Mouse (Mus musculus) neutrophil, adult 65 days (primary cell): ENCODE results near the gene C4b. TPM values are rescaled to one million over a fixed set of nuclear protein-coding genes. Genes with fewer than 3 reads are reported as not detected.

Experiments
- total RNA-seq: library from RNA; stranded (reverse); gene quantifications from 2 replicates; pipeline ENCODE4 v1.2.4, GENCODE M21; 2023

Gene C4b
- 0.11 and 0.13 TPM in 2 replicates for total RNA-seq

GRCm38 (mm10) chr17:34743719-34744118 lies at the start of gene C4b:
Gene C4b (minus strand): TSS chr17:34743882.

Other genes starting within 250 kb of the C4b start
- gene Btnl6, start 226.5 kb downstream of the C4b start, total RNA-seq: not detected in 2 replicates
- 0.57 and 1.5 TPM in 2 replicates for gene Notch4, start 179.6 kb downstream of the C4b start, total RNA-seq
- 440 and 473 TPM in 2 replicates for gene Gpsm3, start 154.1 kb downstream of the C4b start, total RNA-seq
- gene Pbx2, start 152.6 kb downstream of the C4b start, total RNA-seq: 89.1 and 104 TPM in 2 replicates
- gene Ager, start 146.0 kb downstream of the C4b start, total RNA-seq: 5.3 and 8.3 TPM in 2 replicates
- gene Rnf5, start 140.2 kb downstream of the C4b start, total RNA-seq: 33.1 and 34.1 TPM in 2 replicates
- gene Agpat1, start 139.6 kb downstream of the C4b start, total RNA-seq: 46.3 and 48.5 TPM in 2 replicates
- gene Egfl8, start 127.9 kb downstream of the C4b start, total RNA-seq: 1.7 and 4.2 TPM in 2 replicates
- gene Ppt2, start 115.4 kb downstream of the C4b start, total RNA-seq: 33.1 and 38.3 TPM in 2 replicates
- gene Prrt1, start 114.3 kb downstream of the C4b start, total RNA-seq: not detected in 2 replicates
- 9.9 and 14.9 TPM in 2 replicates for gene Fkbpl, start 99.1 kb downstream of the C4b start, total RNA-seq
- 54.8 and 61.2 TPM in 2 replicates for gene Atf6b, start 96.7 kb downstream of the C4b start, total RNA-seq
- gene Tnxb, start 73.3 kb downstream of the C4b start, total RNA-seq: 0.06 and 0.09 TPM in 2 replicates
- gene Cyp21a1, start 60.7 kb upstream of the C4b start, total RNA-seq: not detected in 2 replicates
- 42.3 and 63.0 TPM in 2 replicates for gene Stk19, start 93.1 kb upstream of the C4b start, total RNA-seq
- gene Dxo, start 93.1 kb upstream of the C4b start, total RNA-seq: 34.5 and 46.7 TPM in 2 replicates
- 95.9 and 147 TPM in 2 replicates for gene Skiv2l, start 106.3 kb upstream of the C4b start, total RNA-seq
- 24.5 and 28.2 TPM in 2 replicates for gene Nelfe, start 106.5 kb upstream of the C4b start, total RNA-seq
- gene Cfb, start 118.6 kb upstream of the C4b start, total RNA-seq: 1.3 TPM in 1 of 2 replicates, not detected in the other
- gene Zbtb12, start 135.6 kb upstream of the C4b start, total RNA-seq: 0.70 and 1.4 TPM in 2 replicates
- not detected in 2 replicates for gene Gm20547, start 138.2 kb upstream of the C4b start, total RNA-seq
- not detected in 2 replicates for gene C2, start 154.4 kb upstream of the C4b start, total RNA-seq
- gene Ehmt2, start 154.6 kb upstream of the C4b start, total RNA-seq: 49.5 and 66.6 TPM in 2 replicates
- 0.25 TPM in 1 of 2 replicates, not detected in the other for gene Slc44a4, start 170.6 kb upstream of the C4b start, total RNA-seq
- 87.8 and 101 TPM in 2 replicates for gene Neu1, start 187.4 kb upstream of the C4b start, total RNA-seq
- gene Hspa1b, start 215.4 kb upstream of the C4b start, total RNA-seq: 25.6 and 50.7 TPM in 2 replicates
- not detected in 2 replicates for gene Gm20481, start 226.0 kb upstream of the C4b start, total RNA-seq
- 36.0 and 76.5 TPM in 2 replicates for gene Hspa1a, start 228.3 kb upstream of the C4b start, total RNA-seq
- 0.16 TPM in 1 of 2 replicates, not detected in the other for gene Hspa1l, start 228.8 kb upstream of the C4b start, total RNA-seq
- gene Lsm2, start 238.0 kb upstream of the C4b start, total RNA-seq: 15.3 and 22.7 TPM in 2 replicates